Mouse (Mus musculus) E14TG2a.4 (cell line): ENCODE data around the gene Cend1.

Source experiments
- H3K27me3 ChIP-seq: 2 replicates; pipeline ENCODE4 v1.6.1; 2014; ENCODE audit warnings: low read length, control low read depth; ENCODE audit not compliant: insufficient read depth
- H3K36me3 ChIP-seq: 2 replicates; pipeline ENCODE4 v1.6.1; 2014; ENCODE audit warnings: low read length, control low read depth; ENCODE audit not compliant: insufficient read depth
- H3K4me1 ChIP-seq: replicated peaks from 2 replicates; pipeline ENCODE4 v1.6.1; 2014; ENCODE audit warnings: low read depth, low read length, control low read depth
- H3K4me3 ChIP-seq: replicated peaks from 2 replicates; pipeline ENCODE4 v1.5.1; 2014; ENCODE audit warnings: mild to moderate bottlenecking, low read length
- H3K9me3 ChIP-seq: 2 replicates; pipeline ENCODE4 v1.6.1; 2014; ENCODE audit warnings: low read length, control low read depth
- CTCF ChIP-seq: conservative IDR thresholded peaks from 2 replicates; pipeline ENCODE4 v1.5.1; 2014; ENCODE audit warnings: low read length
- NANOG ChIP-seq: IDR thresholded peaks from 2 replicates; pipeline ENCODE4 v1.6.1; 2014; ENCODE audit warnings: borderline replicate concordance, low read length, mixed read lengths
- POU5F1 ChIP-seq: IDR thresholded peaks from 2 replicates; pipeline ENCODE4 v1.6.1; 2014; ENCODE audit warnings: low read length, borderline replicate concordance

The Cend1 gene

GRCm38 (mm10) chr7:141435856-141436522 is 6.7 kb upstream of the Cend1 start:
- Histone ChIP-seq H3K4me1 (peaks cover 90% of the 10 kb centered on the region), H3K4me3 (peak overlapping the region; percentile 18; the same call in 1 of the 2 replicates), H3K27me3 (no peaks in the 10 kb centered on the region), H3K36me3 (peaks cover 64% of the 10 kb centered on the region), H3K9me3 (no peaks in the 10 kb centered on the region)
- TF ChIP-seq NANOG: no peak
- TF ChIP-seq POU5F1: no peak
- TF ChIP-seq CTCF: no peak

DNA sequence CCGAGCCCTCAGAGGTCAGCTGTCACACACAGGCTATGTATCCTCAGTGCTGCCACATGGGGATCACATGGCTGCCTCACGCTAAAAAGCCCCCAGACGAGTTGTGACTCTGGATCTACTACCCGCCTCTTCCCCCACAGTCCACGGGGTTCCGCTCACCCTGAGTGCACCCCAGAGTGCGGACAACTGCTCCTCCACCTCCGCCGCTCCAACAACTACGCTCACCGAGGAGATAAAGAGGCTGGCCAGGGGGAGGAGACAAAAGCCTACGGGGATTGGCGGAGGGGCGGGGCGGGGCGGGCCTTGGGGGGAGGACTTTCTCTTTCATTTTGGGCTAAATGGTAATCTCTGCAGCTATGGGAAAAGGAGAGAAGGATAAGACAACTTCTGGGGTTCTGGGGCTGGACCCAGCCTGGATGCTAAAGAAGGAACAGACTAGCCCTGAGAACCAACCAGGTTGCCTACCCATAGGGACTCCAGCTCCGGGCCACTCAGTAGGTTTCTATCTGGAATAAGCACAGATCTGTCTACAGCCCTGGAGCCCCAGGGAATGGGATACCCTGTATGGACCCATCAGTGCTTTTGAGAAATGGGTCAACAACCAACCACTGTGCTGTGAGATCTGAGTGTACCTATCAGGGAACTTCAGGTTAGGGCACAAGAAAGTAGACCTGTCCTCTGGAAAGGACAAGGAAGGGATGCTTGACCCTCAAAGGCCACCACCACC is 6.0 kb upstream of the Cend1 start:
- Histone ChIP-seq H3K9me3 (no peaks in the 10 kb centered on the region), H3K4me1 (peaks cover 90% of the 10 kb centered on the region), H3K36me3 (peaks cover 64% of the 10 kb centered on the region), H3K27me3 (no peaks in the 10 kb centered on the region), H3K4me3 (peak overlapping the region; percentile 68)
- TF ChIP-seq CTCF: no peak
- TF ChIP-seq POU5F1: no peak
- no peak for TF ChIP-seq NANOG

DNA sequence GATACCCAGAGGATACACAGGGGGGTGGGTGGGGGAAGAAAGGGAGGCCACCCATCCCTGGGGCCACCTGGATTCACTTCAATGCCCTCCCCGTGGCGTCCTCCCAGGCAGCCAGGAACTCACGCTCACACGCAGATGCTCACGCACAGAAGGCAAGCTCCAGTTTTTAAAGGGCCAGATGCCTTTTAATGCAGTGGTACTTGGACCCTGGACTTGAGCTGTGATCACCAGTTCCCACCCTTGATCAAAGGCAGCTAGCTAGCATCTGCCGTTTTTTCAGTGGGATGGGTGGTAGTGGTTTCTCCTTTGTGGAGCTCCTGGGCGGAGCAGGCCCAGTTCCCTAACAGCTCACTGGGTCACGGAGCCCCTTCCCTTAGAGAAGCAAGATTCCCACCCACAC is 5.2 kb upstream of the Cend1 start:
- H3K4me1 ChIP-seq: peaks cover 92% of the 10 kb centered on the region
- no peaks in the 10 kb centered on the region for H3K27me3 ChIP-seq
- TF ChIP-seq NANOG: no peak
- no peak for TF ChIP-seq CTCF
- no peak for TF ChIP-seq POU5F1
- peaks cover 59% of the 10 kb centered on the region for H3K36me3 ChIP-seq
- H3K9me3 ChIP-seq: no peaks in the 10 kb centered on the region
- H3K4me3 ChIP-seq: peak overlapping the region; percentile 68

GRCm38 (mm10) chr7:141433517-141434400 is 4.5 kb upstream of the Cend1 start:
- H3K36me3 ChIP-seq: peaks cover 52% of the 10 kb centered on the region
- H3K27me3 ChIP-seq: no peaks in the 10 kb centered on the region
- H3K4me1 ChIP-seq: peaks cover 95% of the 10 kb centered on the region
- H3K9me3 ChIP-seq: no peaks in the 10 kb centered on the region
- H3K4me3 ChIP-seq: peak overlapping the region; percentile 68
- TF ChIP-seq POU5F1 (no peak), CTCF (no peak), NANOG (no peak)

- Histone ChIP-seq H3K36me3 (peaks cover 43% of the 10 kb centered on the region), H3K4me3 (no peak overlapping the region), H3K9me3 (no peaks in the 10 kb centered on the region), H3K4me1 (peaks cover 95% of the 10 kb centered on the region), H3K27me3 (no peaks in the 10 kb centered on the region)
- TF ChIP-seq CTCF (no peak), NANOG (no peak), POU5F1 (no peak)
Observed at GRCm38 (mm10) chr7:141432741-141433516, 3.6 kb upstream of the Cend1 start.

GRCm38 (mm10) chr7:141432186-141432611 is 2.9 kb upstream of the Cend1 start:
- TF ChIP-seq NANOG (no peak), CTCF (no peak), POU5F1 (no peak)
- Histone ChIP-seq H3K27me3 (no peaks in the 10 kb centered on the region), H3K36me3 (peaks cover 40% of the 10 kb centered on the region), H3K9me3 (no peaks in the 10 kb centered on the region), H3K4me1 (peaks cover 91% of the 10 kb centered on the region), H3K4me3 (0 out of 2 replicates have a peak overlapping the region, but pooled peaks have one; percentile 13)

DNA sequence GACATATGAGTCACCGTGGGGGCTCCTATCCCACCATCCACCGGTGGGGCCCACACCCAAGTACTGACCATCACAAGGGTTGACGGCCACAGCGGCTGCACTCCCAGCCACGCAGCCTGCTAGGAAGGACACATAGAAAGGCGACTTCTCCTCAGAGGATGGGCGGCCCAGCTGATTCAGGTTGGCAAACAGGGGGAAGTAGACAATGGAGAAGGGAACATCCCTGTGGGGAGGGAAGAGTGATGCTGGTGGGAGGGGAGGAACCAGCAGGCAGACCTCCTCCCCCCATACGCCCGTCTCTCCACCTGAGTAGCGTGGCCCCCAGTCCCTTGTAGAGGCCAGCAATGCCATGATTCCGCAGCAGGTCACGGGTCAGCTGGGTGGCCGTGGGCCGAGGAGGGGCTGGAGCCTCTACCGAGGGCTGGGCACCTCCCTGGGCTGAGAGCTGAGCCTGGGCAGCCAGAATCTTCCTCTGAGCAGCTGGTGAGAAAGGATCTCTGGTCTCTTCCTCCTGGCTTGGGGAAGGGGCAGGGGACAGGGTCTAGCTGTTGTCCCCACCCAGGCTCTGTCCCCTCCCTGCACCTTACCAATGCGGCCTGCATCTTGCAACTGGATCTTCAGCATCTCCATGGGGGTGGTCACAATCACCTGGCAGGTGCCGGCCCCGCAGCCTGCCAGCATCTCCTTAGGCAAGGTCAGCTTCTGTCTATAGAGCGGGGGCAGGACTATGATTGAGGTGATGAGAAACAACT is 2.3 kb upstream of the Cend1 start:
- TF ChIP-seq NANOG (no peak), POU5F1 (no peak), CTCF (no peak)
- Histone ChIP-seq H3K27me3 (no peaks in the 10 kb centered on the region), H3K4me3 (0 out of 2 replicates have a peak overlapping the region, but pooled peaks have one; percentile 13), H3K9me3 (no peaks in the 10 kb centered on the region), H3K4me1 (peaks cover 91% of the 10 kb centered on the region), H3K36me3 (peaks cover 40% of the 10 kb centered on the region)
